Mouse (Mus musculus) spleen, adult 2 months (tissue): ENCODE measurements around the gene Klhdc9.

Experiments
- CTCF ChIP-seq: fragments of 200-500 bp; IDR thresholded peaks from 2 replicates; pipeline ENCODE4 v1.5.1; 2011; ENCODE audit warnings: mild to moderate bottlenecking, inconsistent platforms; ENCODE audit not compliant: insufficient read depth, insufficient read length, insufficient replicate concordance; ENCODE audit errors: extremely low read depth
- POLR2A ChIP-seq: fragments of 200-500 bp; IDR thresholded peaks from 2 replicates; pipeline ENCODE4 v1.6.1; 2011; ENCODE audit warnings: low read depth, low read length, inconsistent platforms

DNA sequence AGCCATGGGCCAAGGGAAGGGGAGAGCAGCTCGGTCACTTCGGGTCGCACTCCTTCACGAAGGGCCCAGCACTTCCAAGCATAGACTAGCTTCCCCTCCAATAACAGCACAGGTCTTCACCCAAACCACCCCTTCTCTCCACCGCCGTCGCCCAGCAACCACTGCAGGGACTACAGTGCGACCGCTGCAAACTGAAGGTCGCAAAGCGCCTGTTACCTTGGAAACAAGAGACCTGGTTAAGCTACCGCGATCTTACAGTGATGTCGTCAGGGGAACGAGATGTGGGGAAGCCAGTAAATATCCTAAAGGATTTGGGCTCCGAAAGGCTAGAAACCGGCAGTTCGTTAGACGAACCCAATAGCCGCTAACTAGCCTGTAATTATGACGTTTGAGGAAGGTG, at the start of gene Klhdc9:
- TF ChIP-seq POLR2A (no peak), CTCF (no peak)
